Mouse (Mus musculus) midbrain, embryonic 15.5 days (tissue): Measurements from ENCODE around the gene Tefm. TPM values are rescaled to one million over a fixed set of nuclear protein-coding genes. Genes with fewer than 3 reads are reported as not detected.
A peak's percentile ranks its signal among the peaks of the same experiment; 100 is the strongest.
"Not testable (repeated sequence)": the region's sequence is repeated elsewhere in the genome, so short reads cannot be mapped to it uniquely, and the experiment has no call there.

Experiments used
- ATAC-seq: fragments of 200-750 bp; cut with Nextera tagmentation; replicated peaks from 2 replicates; pipeline ENCODE4 v1.8.0; 2017; ENCODE audit warnings: moderate TSS enrichment
- H3K27ac ChIP-seq: fragments of 300-500 bp; sonication (generic); 2 replicates; pipeline ENCODE4 v1.5.1; 2015; ENCODE audit warnings: mild to moderate bottlenecking, inconsistent platforms
- H3K27me3 ChIP-seq: fragments of 300-500 bp; sonication (generic); replicated peaks from 2 replicates; pipeline ENCODE4 v1.6.1; 2015; ENCODE audit warnings: inconsistent platforms
- H3K36me3 ChIP-seq: fragments of 300-500 bp; sonication (generic); replicated peaks from 2 replicates; pipeline ENCODE4 v1.6.1; 2015; ENCODE audit warnings: inconsistent platforms
- H3K4me1 ChIP-seq: fragments of 300-500 bp; sonication (generic); 2 replicates; pipeline ENCODE4 v1.6.1; 2015; ENCODE audit warnings: inconsistent platforms
- H3K4me2 ChIP-seq: fragments of 300-500 bp; sonication (generic); 2 replicates; pipeline ENCODE4 v1.6.1; 2015; ENCODE audit warnings: inconsistent platforms, mild to moderate bottlenecking, moderate library complexity
- H3K4me3 ChIP-seq: fragments of 300-500 bp; sonication (generic); 2 replicates; pipeline ENCODE4 v1.5.1; 2015; ENCODE audit warnings: mild to moderate bottlenecking, inconsistent platforms
- H3K9ac ChIP-seq: fragments of 300-500 bp; sonication (generic); 2 replicates; pipeline ENCODE4 v1.6.1; 2015; ENCODE audit warnings: mild to moderate bottlenecking, inconsistent platforms
- H3K9me3 ChIP-seq: fragments of 300-500 bp; sonication (generic); 2 replicates; pipeline ENCODE4 v1.6.1; 2016; ENCODE audit warnings: inconsistent platforms
- WGBS: fragments of 180-500 bp; shearing (Covaris S2); methylation state at CpG from one replicate; pipeline ENCODE4 v1.1.7; 2015; ENCODE audit warnings: mixed read lengths; 5-methylcytosine and 5-hydroxymethylcytosine counted together
- polyA plus RNA-seq: library from polyadenylated mRNA; unstranded; fragments of >200 nt; fragmentation: Nextera tagmentation; extraction: Ambion mirVana; gene quantifications from 2 replicates; pipeline ENCODE4 v1.2.1, GENCODE M21; 2015

Tefm gene
- polyA plus RNA-seq, 1 experiment from 2014 or later = 20.2 TPM

GRCm38 (mm10) chr11:80153857-80154495, 12.0 kb upstream of the Tefm start, which contains the start of gene Adap2:
Adap2 (plus strand) TSS chr11:80154105.
- H3K9me3 ChIP-seq = no peaks in the 10 kb centered on the region
- H3K27me3 ChIP-seq = peaks cover 44% of the 10 kb centered on the region
- WGBS = 2% methylated on average over 47 of the region's 47 CpGs
- H3K4me2 ChIP-seq = peak within 1 kb of the TSS; percentile 56
- H3K4me3 ChIP-seq = peak within 1 kb of the TSS; percentile 39
- no peaks in the 10 kb centered on the region for H3K36me3 ChIP-seq
- peaks cover 8% of the 10 kb centered on the region; the same call in 1 of the 2 replicates for H3K4me1 ChIP-seq
- ATAC-seq = no peak; the same call in 1 of the 2 replicates
- H3K9ac ChIP-seq = peak within 1 kb of the TSS; percentile 29
- H3K27ac ChIP-seq = no peak within 1 kb of the TSS

DNA sequence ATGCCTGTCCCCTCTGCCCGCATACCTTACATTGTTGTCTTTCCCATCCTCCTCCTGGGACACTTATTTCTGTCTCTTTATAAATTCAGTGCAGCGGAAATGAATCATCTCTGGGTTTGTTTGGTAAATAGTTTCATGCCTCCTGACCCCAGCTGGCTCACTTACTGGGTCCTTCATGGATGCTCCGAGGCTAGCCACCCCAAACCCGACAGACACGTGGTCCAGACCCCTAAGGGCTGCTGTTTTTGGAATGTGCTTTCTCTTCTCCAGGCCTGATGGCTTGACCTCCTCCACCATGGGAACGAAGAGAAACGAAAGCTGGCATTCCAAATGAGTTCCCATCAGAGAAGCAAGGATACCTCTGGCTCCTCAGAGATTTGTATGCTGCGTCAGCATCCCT, 10.4 kb upstream of the Tefm start:
- Histone ChIP-seq H3K4me2 (no peak overlapping the region), H3K27ac (no peak overlapping the region), H3K4me1 (peaks cover 8% of the 10 kb centered on the region; the same call in 1 of the 2 replicates), H3K9ac (no peak overlapping the region), H3K27me3 (peaks cover 44% of the 10 kb centered on the region), H3K36me3 (no peaks in the 10 kb centered on the region), H3K4me3 (no peak overlapping the region), H3K9me3 (no peaks in the 10 kb centered on the region)
- 82% methylated on average over 8 of the region's 8 CpGs for WGBS
- ATAC-seq = no peak

GRCm38 (mm10) chr11:80151541-80151940, 9.6 kb upstream of the Tefm start:
- Histone ChIP-seq H3K4me3 (no peak overlapping the region), H3K27ac (no peak overlapping the region), H3K36me3 (no peaks in the 10 kb centered on the region), H3K9ac (no peak overlapping the region), H3K9me3 (no peaks in the 10 kb centered on the region), H3K27me3 (peaks cover 43% of the 10 kb centered on the region), H3K4me1 (peaks cover 8% of the 10 kb centered on the region; the same call in 1 of the 2 replicates), H3K4me2 (no peak overlapping the region)
- no peak for ATAC-seq
- 70% methylated on average over 2 of the region's 2 CpGs for WGBS

- WGBS = 86% methylated on average over 5 of the region's 5 CpGs
- no peak for ATAC-seq
- H3K27me3 ChIP-seq = peaks cover 34% of the 10 kb centered on the region
- H3K36me3 ChIP-seq = no peaks in the 10 kb centered on the region
- no peak overlapping the region for H3K4me2 ChIP-seq
- H3K9me3 ChIP-seq = no peaks in the 10 kb centered on the region
- no peak overlapping the region for H3K4me3 ChIP-seq
- H3K9ac ChIP-seq = no peak overlapping the region
- peaks cover 8% of the 10 kb centered on the region; the same call in 1 of the 2 replicates for H3K4me1 ChIP-seq
- no peak overlapping the region for H3K27ac ChIP-seq
Observed at GRCm38 (mm10) chr11:80150566-80150965, 8.6 kb upstream of the Tefm start.

- Histone ChIP-seq H3K4me3 (no peak overlapping the region), H3K27me3 (peaks cover 24% of the 10 kb centered on the region), H3K27ac (no peak overlapping the region), H3K9ac (no peak overlapping the region), H3K36me3 (no peaks in the 10 kb centered on the region), H3K4me1 (peaks cover 8% of the 10 kb centered on the region; the same call in 1 of the 2 replicates), H3K4me2 (no peak overlapping the region), H3K9me3 (no peaks in the 10 kb centered on the region)
- ATAC-seq = no peak
- 89% methylated on average over 8 of the region's 8 CpGs for WGBS
Observed at GRCm38 (mm10) chr11:80149412-80150023, 7.5 kb upstream of the Tefm start.

DNA sequence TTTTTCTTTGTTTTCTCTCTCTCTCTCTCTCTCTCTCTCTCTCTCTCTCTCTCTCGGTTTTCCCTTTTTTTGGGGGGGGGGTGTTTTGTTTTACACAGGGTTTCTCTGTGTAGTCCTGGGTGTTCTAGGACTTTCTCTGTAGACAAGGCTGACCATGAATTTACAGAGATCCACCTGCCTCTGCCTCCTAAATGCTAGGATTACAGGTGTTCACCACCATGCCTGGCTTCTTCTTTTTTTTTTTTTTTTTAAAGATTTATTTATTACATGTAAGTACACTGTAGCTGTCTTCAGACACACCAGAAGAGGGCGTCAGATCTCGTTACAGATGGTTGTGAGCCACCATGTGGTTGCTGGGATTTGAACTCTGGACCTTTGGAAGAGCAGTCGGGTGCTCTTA, 7.0 kb upstream of the Tefm start:
- H3K4me2 ChIP-seq, ATAC-seq, H3K9ac ChIP-seq, H3K4me1 ChIP-seq, H3K36me3 ChIP-seq, H3K9me3 ChIP-seq, H3K27ac ChIP-seq, H3K4me3 ChIP-seq: not testable (repeated sequence)
- 73% methylated on average over 2 of the region's 4 CpGs for WGBS
- H3K27me3 ChIP-seq = peaks cover 19% of the 10 kb centered on the region

DNA sequence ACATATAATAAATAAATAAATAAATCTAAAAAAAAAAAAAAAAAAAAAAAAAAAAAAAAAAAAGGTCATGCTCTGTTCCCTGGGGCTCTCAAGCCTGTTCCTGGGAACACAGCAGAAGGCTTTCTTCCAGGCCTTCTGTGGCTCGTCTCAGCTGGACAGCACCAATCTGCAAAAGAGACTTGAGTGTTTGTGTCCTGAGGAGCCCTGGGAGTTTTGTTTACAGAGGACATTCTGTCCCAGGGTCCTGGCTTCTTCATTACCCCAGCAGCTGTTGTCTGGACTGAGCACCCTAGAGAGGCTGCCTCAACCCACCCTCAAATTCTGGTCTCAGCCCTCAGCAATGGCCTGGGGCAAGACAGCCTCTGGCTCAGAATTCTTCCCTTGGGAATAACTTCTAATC, 6.3 kb upstream of the Tefm start:
- no peak overlapping the region for H3K4me3 ChIP-seq
- no peak overlapping the region for H3K27ac ChIP-seq
- 72% methylated on average over 1 of the region's 1 CpGs for WGBS
- H3K9me3 ChIP-seq = no peaks in the 10 kb centered on the region
- H3K4me1 ChIP-seq = no peaks in the 10 kb centered on the region
- no peak overlapping the region for H3K4me2 ChIP-seq
- no peak for ATAC-seq
- H3K27me3 ChIP-seq = peaks cover 13% of the 10 kb centered on the region
- H3K9ac ChIP-seq = no peak overlapping the region
- H3K36me3 ChIP-seq = no peaks in the 10 kb centered on the region

- Histone ChIP-seq H3K4me3 (no peak overlapping the region), H3K27ac (no peak overlapping the region), H3K9ac (no peak overlapping the region), H3K36me3 (no peaks in the 10 kb centered on the region), H3K9me3 (no peaks in the 10 kb centered on the region), H3K27me3 (peaks cover 7% of the 10 kb centered on the region), H3K4me1 (peaks cover 5% of the 10 kb centered on the region), H3K4me2 (no peak overlapping the region)
- ATAC-seq = no peak
- WGBS = 77% methylated on average over 6 of the region's 6 CpGs
Observed at GRCm38 (mm10) chr11:80147748-80148147, 5.8 kb upstream of the Tefm start.

GRCm38 (mm10) chr11:80145787-80146275, 3.9 kb upstream of the Tefm start:
- H3K27ac ChIP-seq = no peak overlapping the region
- no peaks in the 10 kb centered on the region for H3K36me3 ChIP-seq
- WGBS = 75% methylated on average over 10 of the region's 10 CpGs
- no peak overlapping the region for H3K4me2 ChIP-seq
- no peaks in the 10 kb centered on the region for H3K27me3 ChIP-seq
- H3K4me3 ChIP-seq = no peak overlapping the region
- ATAC-seq = no peak
- peaks cover 15% of the 10 kb centered on the region for H3K4me1 ChIP-seq
- H3K9ac ChIP-seq = no peak overlapping the region
- no peaks in the 10 kb centered on the region for H3K9me3 ChIP-seq

- WGBS = 46% methylated on average over 8 of the region's 8 CpGs
- Histone ChIP-seq H3K36me3 (0 out of 2 replicates have a peak, but pooled peaks cover 2% of the 10 kb centered on the region), H3K4me1 (peaks cover 21% of the 10 kb centered on the region), H3K9me3 (no peaks in the 10 kb centered on the region), H3K4me2 (peak overlapping the region; percentile 56), H3K27ac (no peak overlapping the region), H3K4me3 (peak overlapping the region; percentile 83), H3K27me3 (no peaks in the 10 kb centered on the region), H3K9ac (no peak overlapping the region; the same call in 1 of the 2 replicates)
- ATAC-seq = no peak
Observed at GRCm38 (mm10) chr11:80142872-80143271, 897 bp upstream of the Tefm start.

GRCm38 (mm10) chr11:80137773-80138172, 4.2 kb downstream of the Tefm start:
- Histone ChIP-seq H3K4me2 (no peak overlapping the region), H3K36me3 (peaks cover 12% of the 10 kb centered on the region), H3K4me1 (peaks cover 15% of the 10 kb centered on the region), H3K9me3 (no peaks in the 10 kb centered on the region), H3K27me3 (no peaks in the 10 kb centered on the region), H3K27ac (no peak overlapping the region), H3K4me3 (no peak overlapping the region), H3K9ac (no peak overlapping the region)
- 93% methylated on average over 5 of the region's 5 CpGs for WGBS
- ATAC-seq = no peak

GRCm38 (mm10) chr11:80136786-80137185, 5.2 kb downstream of the Tefm start:
- peaks cover 11% of the 10 kb centered on the region for H3K4me1 ChIP-seq
- no peak overlapping the region for H3K4me2 ChIP-seq
- no peaks in the 10 kb centered on the region for H3K27me3 ChIP-seq
- 92% methylated on average over 13 of the region's 13 CpGs for WGBS
- H3K9ac ChIP-seq = no peak overlapping the region
- no peaks in the 10 kb centered on the region for H3K9me3 ChIP-seq
- H3K4me3 ChIP-seq = no peak overlapping the region
- no peak overlapping the region for H3K27ac ChIP-seq
- H3K36me3 ChIP-seq = peaks cover 20% of the 10 kb centered on the region
- ATAC-seq = no peak
